Mouse (Mus musculus): ENCODE measurements around the gene Spg11. TPM values are rescaled to one million over a fixed set of nuclear protein-coding genes. Genes with fewer than 3 reads are reported as not detected.

Spg11 gene
- polyA plus RNA-seq, 1 experiment from 2014 or later = 10.8 TPM

DNA sequence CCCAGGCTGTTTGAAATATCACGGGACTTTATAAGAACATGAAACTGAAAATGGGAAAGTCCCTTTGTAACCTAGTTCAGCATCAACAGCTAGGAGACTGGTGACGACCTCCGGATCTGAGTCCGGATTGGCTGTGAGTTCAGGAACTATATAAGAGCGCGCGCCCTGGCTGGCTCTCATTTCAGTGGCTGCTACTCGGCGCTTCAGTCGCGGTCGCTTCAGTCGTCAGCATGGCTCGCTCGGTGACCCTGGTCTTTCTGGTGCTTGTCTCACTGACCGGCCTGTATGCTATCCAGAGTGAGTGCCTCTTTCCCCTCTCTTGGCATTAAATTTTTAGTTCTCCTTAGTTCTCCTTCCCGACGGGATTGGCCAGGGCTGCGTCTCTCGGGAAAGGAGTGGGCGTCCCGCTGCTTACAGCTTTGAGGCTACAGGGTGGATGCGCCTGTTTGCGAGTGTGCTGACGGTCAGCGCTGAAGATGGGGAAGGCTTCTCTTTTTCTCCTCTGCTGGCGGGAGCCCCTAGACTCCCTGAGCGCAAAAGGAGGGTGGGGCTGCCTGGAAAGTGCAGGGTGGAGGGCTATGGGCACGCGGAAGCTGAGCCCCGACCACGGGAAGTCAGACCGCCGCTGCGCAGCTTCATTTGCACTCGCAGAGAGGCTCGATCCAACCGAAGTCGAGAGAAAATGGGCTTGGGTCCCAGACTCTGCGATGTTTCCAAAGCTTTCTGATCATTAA is 29.5 kb upstream of the Spg11 start, which contains the start of gene B2m:
Gene B2m, plus strand, starts transcription at position 179 of the 734 bp plus-strand sequence.
- H3K9me3 ChIP-seq (ENCODE audit: control insufficient read depth, low read length) = no peaks in the 10 kb centered on the region
- peak within 1 kb of the TSS; percentile 62 for H3K9ac ChIP-seq
- peak within 1 kb of the TSS; percentile 40; the same call in 1 of the 2 replicates for H3K27ac ChIP-seq
- 0 out of 2 replicates have a peak, but pooled peaks cover 3% of the 10 kb centered on the region for H3K27me3 ChIP-seq (ENCODE audit: control insufficient read depth, insufficient read depth, low read length)
- no peaks in the 10 kb centered on the region for H3K36me3 ChIP-seq (replicated peaks; ENCODE audit: control insufficient read depth, insufficient read depth)
- peak; percentile 98 for ATAC-seq (ENCODE audit: low FRiP score)
- DNase-seq (ENCODE audit: low spot score) = peak; percentile 96
- WGBS = under 1% methylated on average over 40 of the region's 40 CpGs
- peak within 1 kb of the TSS; percentile 77 for H3K4me2 ChIP-seq (replicated peaks)
- H3K4me3 ChIP-seq (replicated peaks; ENCODE audit: low read length) = peak within 1 kb of the TSS; percentile 45
- H3K4me1 ChIP-seq (replicated peaks; ENCODE audit: control insufficient read depth, insufficient read depth, low read length) = no peaks in the 10 kb centered on the region

DNA sequence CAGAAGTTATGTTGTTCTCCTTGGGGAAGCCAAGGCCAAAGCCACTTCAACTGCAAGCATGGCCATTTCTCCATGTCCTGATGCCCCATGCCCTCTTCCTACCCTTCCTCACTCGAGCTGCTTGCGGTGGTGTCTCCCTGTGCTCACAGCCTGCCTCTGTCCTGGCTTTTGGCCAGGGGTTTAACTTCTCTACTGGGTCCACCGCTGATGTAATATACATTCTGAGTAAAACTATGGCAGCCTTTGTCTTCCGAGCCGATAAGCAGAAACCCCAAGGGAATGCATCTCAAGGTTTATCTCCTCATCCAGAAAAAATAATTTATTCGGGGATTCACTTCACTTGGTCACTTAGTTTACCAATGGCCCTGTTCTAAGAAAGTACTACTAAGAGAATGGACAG is 28.5 kb upstream of the Spg11 start:
- Histone ChIP-seq H3K27me3 (ENCODE audit: control insufficient read depth, insufficient read depth, low read length) (0 out of 2 replicates have a peak, but pooled peaks cover 3% of the 10 kb centered on the region), H3K9me3 (ENCODE audit: control insufficient read depth, low read length) (no peaks in the 10 kb centered on the region), H3K9ac (no peak overlapping the region), H3K4me1 (replicated peaks; ENCODE audit: control insufficient read depth, insufficient read depth, low read length) (no peaks in the 10 kb centered on the region), H3K4me2 (replicated peaks) (0 out of 2 replicates have a peak overlapping the region, but pooled peaks have one; percentile 77), H3K4me3 (replicated peaks; ENCODE audit: low read length) (no peak overlapping the region), H3K27ac (no peak overlapping the region), H3K36me3 (replicated peaks; ENCODE audit: control insufficient read depth, insufficient read depth) (no peaks in the 10 kb centered on the region)
- WGBS = 68% methylated on average over 6 of the region's 6 CpGs
- DNase-seq (ENCODE audit: low spot score) = no peak
- ATAC-seq (ENCODE audit: low FRiP score) = no peak

DNA sequence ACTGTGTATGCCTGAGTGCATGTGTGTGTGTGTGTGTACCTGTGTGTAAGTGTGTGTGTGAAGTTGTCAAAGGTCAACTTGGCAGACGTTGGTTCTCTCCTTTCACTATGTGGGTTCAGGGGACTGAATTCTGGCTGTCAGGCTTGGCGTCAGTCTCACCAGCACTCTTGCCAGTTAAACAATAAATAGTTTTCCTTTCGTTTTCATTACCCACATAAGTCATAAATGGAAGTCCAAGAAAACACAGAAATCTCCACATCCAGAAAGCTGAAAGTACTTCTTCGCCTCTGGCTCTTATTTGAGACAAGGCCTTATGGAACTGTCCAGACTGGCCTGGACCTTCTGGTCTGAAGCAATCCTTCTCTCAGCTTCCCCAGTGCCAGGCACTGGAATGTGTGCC is 27.6 kb upstream of the Spg11 start:
- 70% methylated on average over 4 of the region's 4 CpGs for WGBS
- Histone ChIP-seq H3K36me3 (replicated peaks; ENCODE audit: control insufficient read depth, insufficient read depth) (no peaks in the 10 kb centered on the region), H3K9me3 (ENCODE audit: control insufficient read depth, low read length) (no peaks in the 10 kb centered on the region), H3K4me2 (replicated peaks) (no peak overlapping the region), H3K27ac (no peak overlapping the region), H3K4me1 (replicated peaks; ENCODE audit: control insufficient read depth, insufficient read depth, low read length) (no peaks in the 10 kb centered on the region), H3K27me3 (ENCODE audit: control insufficient read depth, insufficient read depth, low read length) (0 out of 2 replicates have a peak, but pooled peaks cover 3% of the 10 kb centered on the region), H3K4me3 (replicated peaks; ENCODE audit: low read length) (no peak overlapping the region), H3K9ac (no peak overlapping the region)
- ATAC-seq (ENCODE audit: low FRiP score) = no peak
- DNase-seq (ENCODE audit: low spot score) = no peak

DNA sequence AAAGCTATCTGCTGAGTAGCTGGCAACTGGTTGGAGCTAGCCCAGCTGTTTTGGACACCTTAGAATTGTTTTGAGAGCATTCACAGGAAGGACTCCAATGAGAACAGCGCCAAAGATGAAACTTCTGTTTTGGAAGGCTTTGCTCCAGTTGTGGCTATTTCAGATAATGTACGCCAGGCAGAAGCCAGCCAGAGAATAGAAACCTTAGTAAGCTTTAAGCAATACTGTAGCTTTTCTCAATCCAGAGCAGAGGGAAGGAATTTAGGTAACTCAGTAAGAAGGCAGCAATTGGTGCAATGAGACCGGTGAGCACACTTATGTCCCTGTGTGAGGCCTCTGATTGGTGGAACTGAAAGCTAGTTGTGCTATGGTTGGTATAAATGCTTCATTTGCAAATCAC is 24.9 kb upstream of the Spg11 start:
- 96% methylated on average over 3 of the region's 3 CpGs for WGBS

DNA sequence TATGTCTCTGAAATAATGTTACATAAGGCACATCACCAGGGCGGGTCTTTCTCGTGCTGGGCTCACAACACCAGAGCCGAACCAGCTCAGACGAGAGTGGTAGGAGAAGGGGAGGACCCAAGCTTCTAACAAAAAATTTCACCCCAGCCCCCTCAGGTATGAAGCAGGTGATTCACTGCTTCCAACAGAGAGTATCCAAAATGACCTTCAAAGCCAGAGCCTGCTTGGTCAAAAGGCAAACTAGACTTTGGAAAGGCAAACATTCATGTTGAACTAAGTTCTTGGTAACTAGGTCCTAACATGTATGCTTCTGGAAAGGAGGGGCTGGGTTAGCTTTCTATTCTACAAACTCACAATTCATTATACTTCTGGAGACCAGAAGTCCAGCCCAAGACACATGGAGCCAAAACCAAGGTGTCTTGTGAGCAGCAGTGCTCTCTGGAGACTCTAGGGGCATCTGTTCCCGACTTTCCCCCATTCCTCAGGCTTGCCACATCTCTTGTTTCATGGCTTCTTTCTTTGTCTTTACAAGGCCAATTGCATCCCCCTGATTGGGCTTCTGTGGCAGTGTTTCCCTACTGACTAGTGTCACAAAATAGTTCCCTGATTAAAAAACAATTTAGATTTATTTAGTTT is 23.3 kb upstream of the Spg11 start:
- H3K27ac ChIP-seq = no peak overlapping the region
- ATAC-seq (ENCODE audit: low FRiP score) (no peak), DNase-seq (ENCODE audit: low spot score) (no peak)
- no peaks in the 10 kb centered on the region for H3K36me3 ChIP-seq (replicated peaks; ENCODE audit: control insufficient read depth, insufficient read depth)
- H3K4me3 ChIP-seq (replicated peaks; ENCODE audit: low read length) = no peak overlapping the region
- no peaks in the 10 kb centered on the region for H3K27me3 ChIP-seq (ENCODE audit: control insufficient read depth, insufficient read depth, low read length)
- H3K9ac ChIP-seq = no peak overlapping the region
- 85% methylated on average over 5 of the region's 5 CpGs for WGBS
- H3K9me3 ChIP-seq (ENCODE audit: control insufficient read depth, low read length) = no peaks in the 10 kb centered on the region
- no peaks in the 10 kb centered on the region for H3K4me1 ChIP-seq (replicated peaks; ENCODE audit: control insufficient read depth, insufficient read depth, low read length)
- no peak overlapping the region for H3K4me2 ChIP-seq (replicated peaks)

More for the DNA sequence above, 24.9 kb upstream of the Spg11 start:
- H3K4me3 ChIP-seq (replicated peaks; ENCODE audit: low read length) = no peak overlapping the region
- no peaks in the 10 kb centered on the region for H3K27me3 ChIP-seq (ENCODE audit: control insufficient read depth, insufficient read depth, low read length)
- ATAC-seq (ENCODE audit: low FRiP score) = no peak
- H3K4me1 ChIP-seq (replicated peaks; ENCODE audit: control insufficient read depth, insufficient read depth, low read length) = no peaks in the 10 kb centered on the region
- no peak for DNase-seq (ENCODE audit: low spot score)
- H3K9me3 ChIP-seq (ENCODE audit: control insufficient read depth, low read length) = no peaks in the 10 kb centered on the region
- H3K9ac ChIP-seq = no peak overlapping the region
- no peak overlapping the region for H3K27ac ChIP-seq
- no peaks in the 10 kb centered on the region for H3K36me3 ChIP-seq (replicated peaks; ENCODE audit: control insufficient read depth, insufficient read depth)
- no peak overlapping the region for H3K4me2 ChIP-seq (replicated peaks)

DNA sequence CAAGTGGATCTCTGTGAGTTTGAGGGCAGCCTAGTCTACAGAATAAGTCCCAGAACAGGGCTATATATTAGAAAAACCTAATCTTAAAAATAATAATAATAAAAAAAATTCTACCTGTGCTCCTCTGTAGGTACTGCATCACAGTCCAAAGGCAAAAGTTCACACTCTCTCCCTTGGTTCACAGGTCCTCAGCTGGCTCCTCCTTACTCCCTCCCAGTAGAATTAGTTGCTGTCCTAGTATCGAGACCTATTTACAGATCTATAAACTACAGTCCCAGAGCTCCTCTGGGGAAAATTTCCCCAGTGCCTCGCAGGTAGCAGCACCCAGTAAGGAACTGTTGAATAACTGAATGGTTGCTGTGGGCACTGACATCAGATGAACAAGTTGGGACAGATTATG is 22.6 kb upstream of the Spg11 start:
- Histone ChIP-seq H3K27me3 (ENCODE audit: control insufficient read depth, insufficient read depth, low read length) (no peaks in the 10 kb centered on the region), H3K9ac (no peak overlapping the region), H3K9me3 (ENCODE audit: control insufficient read depth, low read length) (no peaks in the 10 kb centered on the region), H3K4me1 (replicated peaks; ENCODE audit: control insufficient read depth, insufficient read depth, low read length) (no peaks in the 10 kb centered on the region), H3K4me3 (replicated peaks; ENCODE audit: low read length) (no peak overlapping the region), H3K27ac (no peak overlapping the region), H3K4me2 (replicated peaks) (no peak overlapping the region), H3K36me3 (replicated peaks; ENCODE audit: control insufficient read depth, insufficient read depth) (no peaks in the 10 kb centered on the region)
- 84% methylated on average over 2 of the region's 2 CpGs for WGBS
- ATAC-seq (ENCODE audit: low FRiP score) = no peak
- no peak for DNase-seq (ENCODE audit: low spot score)

DNA sequence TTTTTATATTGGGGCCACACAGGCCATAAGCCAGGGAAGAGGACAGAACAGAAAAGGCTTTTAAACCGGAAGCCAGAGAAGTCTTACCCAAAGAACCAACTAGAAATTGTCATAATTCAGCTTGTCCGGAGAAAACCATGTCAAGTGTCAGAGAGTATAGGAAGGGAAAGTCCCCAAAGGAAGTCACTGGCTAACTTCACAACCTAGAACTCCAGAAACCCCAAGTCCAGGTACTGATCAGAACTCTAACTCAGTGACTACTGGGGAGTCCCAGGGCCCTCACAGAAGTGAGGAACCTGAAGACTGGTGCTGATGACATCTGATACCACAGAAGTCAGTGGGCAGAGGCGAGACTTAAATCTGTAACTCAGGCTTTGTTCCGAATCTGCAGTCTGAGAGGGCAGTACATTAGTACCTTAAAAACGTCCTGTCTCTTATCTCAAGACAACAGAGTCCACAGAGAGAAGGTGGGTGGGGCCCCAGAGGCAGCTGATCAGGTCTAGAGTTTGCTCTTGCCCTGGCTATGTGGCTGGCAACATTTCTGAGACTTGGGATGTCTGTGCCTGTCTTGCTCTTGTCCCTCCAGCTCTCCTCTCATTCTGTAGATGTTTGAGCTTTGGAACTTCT is 19.8 kb upstream of the Spg11 start:
- no peaks in the 10 kb centered on the region for H3K36me3 ChIP-seq (replicated peaks; ENCODE audit: control insufficient read depth, insufficient read depth)
- no peak overlapping the region for H3K4me2 ChIP-seq (replicated peaks)
- no peak overlapping the region for H3K9ac ChIP-seq
- no peaks in the 10 kb centered on the region for H3K4me1 ChIP-seq (replicated peaks; ENCODE audit: control insufficient read depth, insufficient read depth, low read length)
- H3K4me3 ChIP-seq (replicated peaks; ENCODE audit: low read length) = no peak overlapping the region
- no peak overlapping the region for H3K27ac ChIP-seq
- no peaks in the 10 kb centered on the region for H3K9me3 ChIP-seq (ENCODE audit: control insufficient read depth, low read length)
- no peaks in the 10 kb centered on the region for H3K27me3 ChIP-seq (ENCODE audit: control insufficient read depth, insufficient read depth, low read length)
- DNase-seq (ENCODE audit: low spot score) = no peak
- ATAC-seq (ENCODE audit: low FRiP score) = no peak
- 71% methylated on average over 5 of the region's 5 CpGs for WGBS

DNA sequence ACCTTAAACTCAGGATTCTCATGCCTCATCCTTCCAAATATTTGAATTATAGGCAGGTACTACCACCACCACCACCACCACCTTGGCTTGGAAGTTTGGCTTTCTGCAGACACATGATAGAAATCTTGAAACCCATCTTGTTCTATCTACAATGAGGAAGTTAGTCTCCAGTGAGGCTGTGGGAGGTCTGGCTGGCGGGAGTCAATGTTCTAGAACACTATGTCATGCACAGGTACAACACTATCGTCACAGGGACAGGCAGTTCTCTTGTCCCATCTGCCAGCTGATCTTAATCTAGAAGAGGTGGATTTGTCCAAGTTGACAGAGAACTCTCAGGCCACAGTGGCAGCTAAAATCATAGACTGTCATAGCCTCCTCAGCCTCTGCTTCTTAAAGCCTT is 14.4 kb upstream of the Spg11 start:
- no peak for DNase-seq (ENCODE audit: low spot score)
- WGBS = 83% methylated on average over 2 of the region's 2 CpGs
- H3K27me3 ChIP-seq (ENCODE audit: control insufficient read depth, insufficient read depth, low read length) = no peaks in the 10 kb centered on the region

DNA sequence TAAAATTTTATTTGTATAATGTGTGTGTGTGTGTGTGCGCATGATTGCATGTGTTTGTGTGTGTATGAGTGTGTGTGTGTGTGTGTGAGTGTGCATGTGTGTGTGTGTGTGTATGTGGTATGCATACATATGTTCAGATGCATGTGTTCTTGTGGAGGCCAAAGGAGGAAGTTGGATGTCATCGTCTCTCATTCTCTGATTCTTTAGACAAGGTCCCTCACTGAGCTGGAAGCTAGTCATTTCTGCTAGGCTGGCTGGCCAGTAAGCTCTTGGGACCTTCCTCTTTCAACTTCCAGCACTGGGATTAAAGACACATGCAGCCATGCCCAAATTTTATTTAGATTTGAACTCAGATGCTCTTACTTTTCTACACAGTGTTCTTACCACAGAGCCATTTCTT is 13.9 kb upstream of the Spg11 start:
- 95% methylated on average over 2 of the region's 2 CpGs for WGBS
- no peak overlapping the region for H3K9ac ChIP-seq
- H3K27ac ChIP-seq = no peak overlapping the region
- DNase-seq (ENCODE audit: low spot score) (no peak), ATAC-seq (ENCODE audit: low FRiP score) (no peak)
- H3K4me1 ChIP-seq (replicated peaks; ENCODE audit: control insufficient read depth, insufficient read depth, low read length) = no peaks in the 10 kb centered on the region
- H3K27me3 ChIP-seq (ENCODE audit: control insufficient read depth, insufficient read depth, low read length) = no peaks in the 10 kb centered on the region
- H3K4me3 ChIP-seq (replicated peaks; ENCODE audit: low read length) = no peak overlapping the region
- no peaks in the 10 kb centered on the region for H3K36me3 ChIP-seq (replicated peaks; ENCODE audit: control insufficient read depth, insufficient read depth)
- H3K9me3 ChIP-seq (ENCODE audit: control insufficient read depth, low read length) = no peaks in the 10 kb centered on the region
- no peak overlapping the region for H3K4me2 ChIP-seq (replicated peaks)

More for the DNA sequence above, 14.4 kb upstream of the Spg11 start:
- H3K4me1 ChIP-seq (replicated peaks; ENCODE audit: control insufficient read depth, insufficient read depth, low read length) = no peaks in the 10 kb centered on the region
- H3K36me3 ChIP-seq (replicated peaks; ENCODE audit: control insufficient read depth, insufficient read depth) = no peaks in the 10 kb centered on the region
- no peak for ATAC-seq (ENCODE audit: low FRiP score)
- H3K4me2 ChIP-seq (replicated peaks) = no peak overlapping the region
- no peak overlapping the region for H3K9ac ChIP-seq
- H3K9me3 ChIP-seq (ENCODE audit: control insufficient read depth, low read length) = no peaks in the 10 kb centered on the region
- no peak overlapping the region for H3K4me3 ChIP-seq (replicated peaks; ENCODE audit: low read length)
- no peak overlapping the region for H3K27ac ChIP-seq
